Mouse (Mus musculus): Measurements from ENCODE around the gene Ppp1r18. TPM values are rescaled to one million over a fixed set of nuclear protein-coding genes. Genes with fewer than 3 reads are reported as not detected.

The Ppp1r18 gene
- polyA plus RNA-seq, 1 experiment from 2014 or later, result 22.9 TPM

- under 1% methylated on average over 13 of the region's 13 CpGs for WGBS
- ATAC-seq (ENCODE audit: insufficient number of reproducible peaks, low FRiP score, low TSS enrichment, low read depth), result no peak
- peak; percentile 73 for DNase-seq (ENCODE audit: low spot score)
Observed at GRCm38 (mm10) chr17:35917463-35918251, 52.3 kb downstream of the Ppp1r18 start.

GRCm38 (mm10) chr17:35918276-35919059, 53.1 kb downstream of the Ppp1r18 start:
- Histone ChIP-seq H3K4me3 (ENCODE audit: low read depth, low read length) (peak overlapping the region; percentile 78), H3K9me3 (ENCODE audit: control insufficient read depth, low read length) (no peaks in the 10 kb centered on the region), H3K27me3 (ENCODE audit: control insufficient read depth, insufficient read depth, low read length) (no peaks in the 10 kb centered on the region), H3K4me1 (ENCODE audit: control insufficient read depth, insufficient read depth, low read length) (peaks cover 8% of the 10 kb centered on the region; the same call in 1 of the 2 replicates), H3K36me3 (ENCODE audit: control insufficient read depth, insufficient read depth, low read length) (no peaks in the 10 kb centered on the region; the same call in 1 of the 2 replicates), H3K4me2 (ENCODE audit: low read depth, severe bottlenecking) (peak overlapping the region; percentile 69), H3K9ac (ENCODE audit: low read length) (peak overlapping the region; percentile 98), H3K27ac (replicated peaks; ENCODE audit: low read depth, low read length) (peak overlapping the region; percentile 80)
- under 1% methylated on average over 11 of the region's 11 CpGs for WGBS
- no peak for ATAC-seq (ENCODE audit: insufficient number of reproducible peaks, low FRiP score, low TSS enrichment, low read depth)
- DNase-seq (ENCODE audit: low spot score), result peak; percentile 74

More at GRCm38 (mm10) chr17:35917463-35918251, 52.3 kb downstream of the Ppp1r18 start:
- Histone ChIP-seq H3K36me3 (ENCODE audit: control insufficient read depth, insufficient read depth, low read length) (no peaks in the 10 kb centered on the region), H3K4me1 (ENCODE audit: control insufficient read depth, insufficient read depth, low read length) (peaks cover 8% of the 10 kb centered on the region; the same call in 1 of the 2 replicates), H3K9ac (ENCODE audit: low read length) (peak overlapping the region; percentile 98), H3K4me2 (ENCODE audit: low read depth, severe bottlenecking) (peak overlapping the region; percentile 69), H3K27ac (replicated peaks; ENCODE audit: low read depth, low read length) (peak overlapping the region; percentile 80), H3K4me3 (ENCODE audit: low read depth, low read length) (peak overlapping the region; percentile 78), H3K9me3 (ENCODE audit: control insufficient read depth, low read length) (no peaks in the 10 kb centered on the region), H3K27me3 (ENCODE audit: control insufficient read depth, insufficient read depth, low read length) (no peaks in the 10 kb centered on the region)

- Histone ChIP-seq H3K36me3 (ENCODE audit: control insufficient read depth, insufficient read depth, low read length) (peaks cover 3% of the 10 kb centered on the region; the same call in 1 of the 2 replicates), H3K4me1 (ENCODE audit: control insufficient read depth, insufficient read depth, low read length) (peaks cover 8% of the 10 kb centered on the region; the same call in 1 of the 2 replicates), H3K27me3 (ENCODE audit: control insufficient read depth, insufficient read depth, low read length) (no peaks in the 10 kb centered on the region), H3K9ac (ENCODE audit: low read length) (peak overlapping the region; percentile 98), H3K9me3 (ENCODE audit: control insufficient read depth, low read length) (no peaks in the 10 kb centered on the region), H3K4me2 (ENCODE audit: low read depth, severe bottlenecking) (peak overlapping the region; percentile 69), H3K4me3 (ENCODE audit: low read depth, low read length) (peak overlapping the region; percentile 78), H3K27ac (replicated peaks; ENCODE audit: low read depth, low read length) (peak overlapping the region; percentile 80)
- ATAC-seq (ENCODE audit: insufficient number of reproducible peaks, low FRiP score, low TSS enrichment, low read depth) (peak; percentile 37; the same call in 1 of the 2 replicates), DNase-seq (ENCODE audit: low spot score) (peak; percentile 91)
- 18% methylated on average over 7 of the region's 7 CpGs for WGBS
Observed at GRCm38 (mm10) chr17:35919060-35919715, 53.8 kb downstream of the Ppp1r18 start.

GRCm38 (mm10) chr17:35919864-35920301, 54.5 kb downstream of the Ppp1r18 start:
- Histone ChIP-seq H3K4me3 (ENCODE audit: low read depth, low read length) (0 out of 2 replicates have a peak overlapping the region, but pooled peaks have one; percentile 78), H3K27ac (replicated peaks; ENCODE audit: low read depth, low read length) (no peak overlapping the region), H3K4me2 (ENCODE audit: low read depth, severe bottlenecking) (peak overlapping the region; percentile 69; the same call in 1 of the 2 replicates), H3K4me1 (ENCODE audit: control insufficient read depth, insufficient read depth, low read length) (peaks cover 8% of the 10 kb centered on the region; the same call in 1 of the 2 replicates), H3K9ac (ENCODE audit: low read length) (no peak overlapping the region), H3K27me3 (ENCODE audit: control insufficient read depth, insufficient read depth, low read length) (no peaks in the 10 kb centered on the region), H3K36me3 (ENCODE audit: control insufficient read depth, insufficient read depth, low read length) (peaks cover 7% of the 10 kb centered on the region), H3K9me3 (ENCODE audit: control insufficient read depth, low read length) (no peaks in the 10 kb centered on the region)
- 66% methylated on average over 6 of the region's 6 CpGs for WGBS
- ATAC-seq (ENCODE audit: insufficient number of reproducible peaks, low FRiP score, low TSS enrichment, low read depth) (no peak), DNase-seq (ENCODE audit: low spot score) (no peak)

GRCm38 (mm10) chr17:35920384-35920783, 55.0 kb downstream of the Ppp1r18 start:
- Histone ChIP-seq H3K9ac (ENCODE audit: low read length) (no peak overlapping the region), H3K9me3 (ENCODE audit: control insufficient read depth, low read length) (no peaks in the 10 kb centered on the region), H3K36me3 (ENCODE audit: control insufficient read depth, insufficient read depth, low read length) (peaks cover 9% of the 10 kb centered on the region), H3K27ac (replicated peaks; ENCODE audit: low read depth, low read length) (no peak overlapping the region), H3K27me3 (ENCODE audit: control insufficient read depth, insufficient read depth, low read length) (no peaks in the 10 kb centered on the region), H3K4me3 (ENCODE audit: low read depth, low read length) (no peak overlapping the region), H3K4me2 (ENCODE audit: low read depth, severe bottlenecking) (no peak overlapping the region), H3K4me1 (ENCODE audit: control insufficient read depth, insufficient read depth, low read length) (peaks cover 6% of the 10 kb centered on the region; the same call in 1 of the 2 replicates)
- no peak for DNase-seq (ENCODE audit: low spot score)
- WGBS, result 83% methylated on average over 1 of the region's 1 CpGs
- no peak for ATAC-seq (ENCODE audit: insufficient number of reproducible peaks, low FRiP score, low TSS enrichment, low read depth)

- H3K9ac ChIP-seq (ENCODE audit: low read length), result no peak overlapping the region
- H3K36me3 ChIP-seq (ENCODE audit: control insufficient read depth, insufficient read depth, low read length), result peaks cover 9% of the 10 kb centered on the region
- H3K4me1 ChIP-seq (ENCODE audit: control insufficient read depth, insufficient read depth, low read length), result 0 out of 2 replicates have a peak, but pooled peaks cover 4% of the 10 kb centered on the region
- no peak overlapping the region for H3K4me2 ChIP-seq (ENCODE audit: low read depth, severe bottlenecking)
- H3K4me3 ChIP-seq (ENCODE audit: low read depth, low read length), result no peak overlapping the region
- DNase-seq (ENCODE audit: low spot score) (peak; percentile 58), ATAC-seq (ENCODE audit: insufficient number of reproducible peaks, low FRiP score, low TSS enrichment, low read depth) (no peak)
- H3K9me3 ChIP-seq (ENCODE audit: control insufficient read depth, low read length), result no peaks in the 10 kb centered on the region
- H3K27ac ChIP-seq (replicated peaks; ENCODE audit: low read depth, low read length), result no peak overlapping the region
- no peaks in the 10 kb centered on the region for H3K27me3 ChIP-seq (ENCODE audit: control insufficient read depth, insufficient read depth, low read length)
- 82% methylated on average over 5 of the region's 5 CpGs for WGBS
Observed at GRCm38 (mm10) chr17:35920862-35921562, 55.6 kb downstream of the Ppp1r18 start.

GRCm38 (mm10) chr17:35921710-35922109, 56.3 kb downstream of the Ppp1r18 start:
- Histone ChIP-seq H3K9me3 (ENCODE audit: control insufficient read depth, low read length) (no peaks in the 10 kb centered on the region), H3K9ac (ENCODE audit: low read length) (no peak overlapping the region), H3K4me2 (ENCODE audit: low read depth, severe bottlenecking) (no peak overlapping the region), H3K27me3 (ENCODE audit: control insufficient read depth, insufficient read depth, low read length) (no peaks in the 10 kb centered on the region), H3K27ac (replicated peaks; ENCODE audit: low read depth, low read length) (no peak overlapping the region), H3K4me3 (ENCODE audit: low read depth, low read length) (no peak overlapping the region), H3K36me3 (ENCODE audit: control insufficient read depth, insufficient read depth, low read length) (peaks cover 15% of the 10 kb centered on the region), H3K4me1 (ENCODE audit: control insufficient read depth, insufficient read depth, low read length) (0 out of 2 replicates have a peak, but pooled peaks cover 4% of the 10 kb centered on the region)
- ATAC-seq (ENCODE audit: insufficient number of reproducible peaks, low FRiP score, low TSS enrichment, low read depth) (no peak), DNase-seq (ENCODE audit: low spot score) (no peak)
- 94% methylated on average over 4 of the region's 4 CpGs for WGBS
